Mouse (Mus musculus) bone marrow, adult 2 months (tissue): ENCODE results near the gene Rnf26. TPM values are rescaled to one million over a fixed set of nuclear protein-coding genes. Genes with fewer than 3 reads are reported as not detected.

Source experiments
- H3K27ac ChIP-seq: fragments of 200-500 bp; 2 replicates; pipeline ENCODE4 v1.5.1; 2012; ENCODE audit warnings: low read depth, mild to moderate bottlenecking, control low read depth, inconsistent platforms, low read length; ENCODE audit not compliant: control insufficient read depth, poor library complexity, insufficient read depth
- H3K4me1 ChIP-seq: fragments of 200-500 bp; 2 replicates; pipeline ENCODE4 v1.6.1; 2011; ENCODE audit warnings: low read length; ENCODE audit not compliant: control insufficient read depth, insufficient read depth
- H3K4me3 ChIP-seq: fragments of 200-500 bp; replicated peaks from 2 replicates; pipeline ENCODE3; 2011; ENCODE audit warnings: mild to moderate bottlenecking, low read depth, low read length, control low read depth; ENCODE audit not compliant: control insufficient read depth
- CTCF ChIP-seq: fragments of 200-500 bp; IDR thresholded peaks from 2 replicates; pipeline ENCODE4 v1.5.1; 2011; ENCODE audit warnings: low read length, control low read depth; ENCODE audit not compliant: control insufficient read depth, insufficient read depth
- POLR2A ChIP-seq: fragments of 200-500 bp; IDR thresholded peaks from 2 replicates; pipeline ENCODE4 v1.6.1; 2011; ENCODE audit warnings: low read depth, mild to moderate bottlenecking, control low read depth, low read length, borderline replicate concordance; ENCODE audit not compliant: control insufficient read depth
- WGBS: fragments of 180-500 bp; shearing (Covaris S2); methylation state at CpG from one replicate; pipeline ENCODE4 v1.1.7; 2018; 5-methylcytosine and 5-hydroxymethylcytosine counted together
- polyA plus RNA-seq: library from polyadenylated mRNA; stranded (reverse); fragments of >200 nt; gene quantifications from 2 replicates; pipeline ENCODE4 v1.2.4, GENCODE M21; 2011; ENCODE audit warnings: low replicate concordance; ENCODE audit not compliant: missing spikeins, insufficient read depth, insufficient read length

Rnf26 gene
- polyA plus RNA-seq, 1 experiment: 28.8 TPM

GRCm38 (mm10) chr9:44107110-44107509 lies 6.2 kb downstream of the Rnf26 start, which contains the start of gene C1qtnf5:
TSS of gene C1qtnf5 (plus strand) at chr9:44107245.
- Histone ChIP-seq H3K4me1 (peaks cover 1% of the 10 kb centered on the region; the same call in 1 of the 2 replicates), H3K27ac (no peak within 1 kb of the TSS), H3K4me3 (no peak within 1 kb of the TSS)
- WGBS: 88% methylated on average over 8 of the region's 8 CpGs
- TF ChIP-seq CTCF: no peak
- no peak for TF ChIP-seq POLR2A

DNA sequence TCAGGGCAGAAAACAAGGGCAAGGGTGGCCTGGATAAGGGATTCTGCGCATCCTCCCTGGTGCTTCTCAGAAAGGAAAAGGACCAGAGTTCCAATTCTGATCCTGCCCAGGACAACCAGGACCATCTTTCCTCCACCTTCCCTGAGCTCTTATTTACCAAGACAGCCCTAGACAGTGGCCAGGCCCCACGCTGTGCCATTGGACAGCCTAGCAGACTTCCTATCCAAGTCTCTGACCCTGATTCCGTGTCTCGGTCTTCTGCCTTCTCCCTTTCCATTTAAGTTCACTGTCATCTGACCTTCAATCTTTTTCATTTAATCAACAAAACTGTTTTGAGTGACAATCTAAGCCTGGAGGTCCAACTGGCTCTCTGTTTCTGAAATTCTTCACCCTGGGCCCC lies 6.7 kb downstream of the Rnf26 start:
- Histone ChIP-seq H3K4me1 (peaks cover 1% of the 10 kb centered on the region; the same call in 1 of the 2 replicates), H3K27ac (no peak overlapping the region), H3K4me3 (no peak overlapping the region)
- no peak for TF ChIP-seq CTCF
- TF ChIP-seq POLR2A: no peak
- WGBS: 88% methylated on average over 4 of the region's 4 CpGs

DNA sequence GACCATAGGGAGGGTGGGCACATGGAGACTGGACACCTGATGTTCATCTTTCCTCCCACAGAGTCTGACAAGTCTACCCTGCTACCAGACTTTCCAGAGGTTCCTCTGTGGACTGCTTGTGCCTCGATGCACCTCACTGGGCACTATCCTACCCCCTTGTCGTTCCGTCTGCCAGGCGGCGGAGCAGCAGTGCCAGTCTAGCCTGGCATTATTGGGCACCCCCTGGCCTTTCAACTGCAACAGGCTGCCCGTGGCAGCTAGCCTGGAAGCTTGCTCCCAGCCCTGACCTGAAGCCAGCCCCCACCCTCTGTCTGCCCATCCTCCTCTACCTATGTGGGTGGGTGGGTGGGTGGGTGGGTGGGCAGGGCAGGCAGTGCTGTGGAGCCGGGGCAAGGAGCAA lies 7.1 kb downstream of the Rnf26 start:
- H3K4me3 ChIP-seq: no peak overlapping the region
- no peak for TF ChIP-seq POLR2A
- TF ChIP-seq CTCF: no peak
- 94% methylated on average over 7 of the region's 7 CpGs for WGBS
- H3K27ac ChIP-seq: no peak overlapping the region
- peaks cover 1% of the 10 kb centered on the region; the same call in 1 of the 2 replicates for H3K4me1 ChIP-seq

- Histone ChIP-seq H3K4me1 (peaks cover 1% of the 10 kb centered on the region; the same call in 1 of the 2 replicates), H3K27ac (no peak overlapping the region), H3K4me3 (no peak overlapping the region)
- TF ChIP-seq POLR2A: no peak
- no peak for TF ChIP-seq CTCF
- WGBS: 64% methylated on average over 10 of the region's 10 CpGs
Measured at GRCm38 (mm10) chr9:44105781-44106180, 7.5 kb downstream of the Rnf26 start.

DNA sequence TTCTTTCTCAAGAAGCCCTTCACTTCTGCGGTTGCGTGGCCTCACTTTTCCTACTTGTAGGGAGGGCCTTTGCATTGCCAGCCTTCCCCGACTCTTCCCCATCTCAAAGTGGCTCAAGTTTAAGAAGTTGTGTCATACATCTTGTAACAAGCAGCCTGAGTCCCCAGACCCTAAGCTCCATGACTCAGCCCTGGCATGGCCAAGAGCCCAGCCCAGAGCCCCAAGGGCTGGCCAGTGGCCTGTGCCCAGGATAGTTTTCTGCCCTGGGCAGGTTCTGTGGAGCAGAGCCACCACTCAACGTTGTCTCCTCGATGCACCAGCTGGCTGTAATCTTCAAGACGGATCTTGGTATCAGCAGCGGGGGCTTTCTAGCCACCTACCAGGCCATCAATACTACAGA lies 8.4 kb downstream of the Rnf26 start:
- peak overlapping the region; percentile 57 for H3K27ac ChIP-seq
- H3K4me1 ChIP-seq: peaks cover 1% of the 10 kb centered on the region; the same call in 1 of the 2 replicates
- H3K4me3 ChIP-seq: no peak overlapping the region
- TF ChIP-seq POLR2A: no peak
- TF ChIP-seq CTCF: no peak
- WGBS: 71% methylated on average over 7 of the region's 7 CpGs

DNA sequence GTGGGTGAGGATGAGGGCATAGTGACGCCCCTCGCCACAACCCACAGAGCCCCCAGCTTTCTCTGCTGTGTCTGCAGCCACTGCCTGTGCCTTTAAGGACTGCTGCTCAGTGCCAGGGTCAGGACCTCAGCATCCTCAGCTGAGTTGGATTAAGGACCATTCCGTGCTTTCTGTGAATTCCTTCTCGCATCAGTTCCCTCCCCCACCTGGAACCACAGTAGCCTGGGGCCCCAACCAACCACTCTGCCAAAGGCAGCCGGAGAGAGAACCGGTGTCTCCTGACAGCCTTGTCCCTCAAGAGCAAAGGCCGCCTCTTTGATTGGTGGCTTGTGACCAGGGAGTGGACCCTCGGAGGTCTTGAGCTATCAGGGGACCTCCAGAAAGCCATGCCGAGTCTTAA lies 11.8 kb downstream of the Rnf26 start, which contains the start of gene Mfrp:
Gene Mfrp (plus strand): TSS at position 240 of the 400 bp plus-strand sequence.
- no peak for TF ChIP-seq POLR2A
- TF ChIP-seq CTCF: no peak
- H3K4me3 ChIP-seq: no peak within 1 kb of the TSS
- H3K27ac ChIP-seq: no peak within 1 kb of the TSS
- H3K4me1 ChIP-seq: peaks cover 1% of the 10 kb centered on the region; the same call in 1 of the 2 replicates
- WGBS: 95% methylated on average over 9 of the region's 9 CpGs

- Histone ChIP-seq H3K4me3 (no peak overlapping the region), H3K27ac (no peak overlapping the region), H3K4me1 (no peaks in the 10 kb centered on the region; the same call in 1 of the 2 replicates)
- no peak for TF ChIP-seq CTCF
- TF ChIP-seq POLR2A: no peak
- 84% methylated on average over 9 of the region's 9 CpGs for WGBS
Measured at GRCm38 (mm10) chr9:44096536-44096935, 16.8 kb downstream of the Rnf26 start.

GRCm38 (mm10) chr9:44095781-44096180 lies 17.5 kb downstream of the Rnf26 start:
- Histone ChIP-seq H3K4me1 (no peaks in the 10 kb centered on the region; the same call in 1 of the 2 replicates), H3K4me3 (no peak overlapping the region), H3K27ac (no peak overlapping the region)
- TF ChIP-seq POLR2A (no peak), CTCF (no peak)
- WGBS: 84% methylated on average over 9 of the region's 9 CpGs

GRCm38 (mm10) chr9:44094737-44095136 lies 18.6 kb downstream of the Rnf26 start:
- Histone ChIP-seq H3K4me1 (no peaks in the 10 kb centered on the region; the same call in 1 of the 2 replicates), H3K4me3 (no peak overlapping the region), H3K27ac (no peak overlapping the region)
- TF ChIP-seq POLR2A (no peak), CTCF (no peak)
- 18% methylated on average over 3 of the region's 3 CpGs for WGBS
